Mouse (Mus musculus) liver, adult 2 months (tissue): ENCODE measurements around the gene Rrp1.

Source experiments
- CTCF ChIP-seq: fragments of 200-500 bp; IDR thresholded peaks from 2 replicates; pipeline ENCODE4 v1.5.1; 2011; ENCODE audit warnings: low read depth, low read length, control low read depth
- POLR2A ChIP-seq: fragments of 200-500 bp; IDR thresholded peaks from 2 replicates; pipeline ENCODE4 v1.6.1; 2011; ENCODE audit warnings: low read length, control low read depth; ENCODE audit not compliant: insufficient read depth; ENCODE audit errors: extremely low read depth

GRCm38 (mm10) chr10:78392072-78392471 is 20.8 kb downstream of the Rrp1 start:
- TF ChIP-seq CTCF (peak; percentile 94), POLR2A (no peak)
